Mouse (Mus musculus): ENCODE measurements around the gene Sox6. TPM values are rescaled to one million over a fixed set of nuclear protein-coding genes. Genes with fewer than 3 reads are reported as not detected.

Gene Sox6
- polyA plus RNA-seq, 1 experiment from 2014 or later: 62.9 TPM

- Histone ChIP-seq H3K4me1 (replicated peaks) (peaks cover 22% of the 10 kb centered on the region), H3K27me3 (no peaks in the 10 kb centered on the region), H3K9me3 (replicated peaks) (no peaks in the 10 kb centered on the region), H3K4me3 (replicated peaks) (no peak overlapping the region), H3K9ac (no peak overlapping the region), H3K27ac (no peak overlapping the region), H3K4me2 (no peak overlapping the region), H3K36me3 (no peaks in the 10 kb centered on the region)
- no peak for ATAC-seq (ENCODE audit: low read depth)
- 78% methylated on average over 4 of the region's 4 CpGs for WGBS (ENCODE audit: insufficient replicate concordance)
- DNase-seq: no peak
Observed at GRCm38 (mm10) chr7:115851131-115851530, 187.5 kb downstream of the Sox6 start.

DNA sequence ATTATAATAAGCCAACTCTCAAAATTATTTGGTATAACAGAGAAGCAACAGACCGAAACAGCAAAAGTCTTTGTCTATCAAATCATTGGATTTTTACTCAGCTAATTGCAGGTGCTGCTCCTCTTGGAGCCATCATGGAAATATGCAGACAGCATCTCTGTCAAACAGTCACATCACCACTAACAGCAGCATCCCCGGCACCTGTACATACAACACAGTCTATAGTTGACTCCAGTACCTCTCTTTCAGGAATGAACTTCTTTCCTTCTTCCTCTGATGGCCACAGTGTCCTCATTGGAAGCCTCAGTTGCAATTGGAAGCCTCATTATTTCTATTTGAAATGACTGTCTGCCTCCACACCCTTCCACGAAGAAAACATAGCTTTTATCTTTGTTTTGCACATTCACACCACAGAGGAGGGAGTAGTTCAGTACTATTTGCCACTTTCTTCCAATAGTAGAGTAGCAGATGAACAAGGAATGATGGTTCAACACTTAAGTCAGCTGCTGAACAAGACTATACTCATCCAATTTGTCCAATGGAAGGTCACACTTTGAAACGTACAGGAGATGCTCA lies 192.7 kb downstream of the Sox6 start:
- Histone ChIP-seq H3K4me1 (replicated peaks) (peaks cover 47% of the 10 kb centered on the region), H3K9ac (peak overlapping the region; percentile 81), H3K36me3 (no peaks in the 10 kb centered on the region), H3K9me3 (replicated peaks) (no peaks in the 10 kb centered on the region), H3K27ac (peak overlapping the region; percentile 96), H3K4me2 (peak overlapping the region; percentile 58), H3K27me3 (no peaks in the 10 kb centered on the region), H3K4me3 (replicated peaks) (peak overlapping the region; percentile 64)
- peak; percentile 60 for DNase-seq
- ATAC-seq (ENCODE audit: low read depth): peak; percentile 85
- WGBS (ENCODE audit: insufficient replicate concordance): 35% methylated on average over 4 of the region's 4 CpGs

DNA sequence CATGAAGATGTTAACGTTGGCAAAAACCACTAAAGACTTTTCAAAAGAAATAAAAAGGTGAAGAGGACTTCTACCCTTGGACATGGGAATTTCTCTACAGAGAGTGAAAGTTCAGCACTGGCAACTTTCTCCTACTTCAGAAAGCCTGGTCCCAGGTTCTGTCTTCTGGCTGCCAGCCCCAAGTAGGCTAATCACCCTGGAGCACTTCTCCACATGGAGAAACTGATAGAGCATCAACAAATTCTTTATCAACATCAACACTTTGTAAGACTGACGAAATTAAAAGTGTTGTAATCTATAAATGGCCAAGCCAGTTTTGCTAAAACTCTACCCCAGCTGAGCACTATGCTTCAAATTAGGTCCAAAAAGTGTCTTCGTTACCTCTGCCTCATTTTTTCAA lies 193.7 kb downstream of the Sox6 start:
- Histone ChIP-seq H3K27ac (peak overlapping the region; percentile 96), H3K9ac (peak overlapping the region; percentile 81), H3K4me3 (replicated peaks) (peak overlapping the region; percentile 64), H3K36me3 (no peaks in the 10 kb centered on the region), H3K9me3 (replicated peaks) (no peaks in the 10 kb centered on the region), H3K4me1 (replicated peaks) (peaks cover 56% of the 10 kb centered on the region), H3K27me3 (no peaks in the 10 kb centered on the region), H3K4me2 (peak overlapping the region; percentile 58)
- ATAC-seq (ENCODE audit: low read depth) (peak; percentile 81), DNase-seq (peak; percentile 70)
- WGBS (ENCODE audit: insufficient replicate concordance): 24% methylated on average over 3 of the region's 3 CpGs

DNA sequence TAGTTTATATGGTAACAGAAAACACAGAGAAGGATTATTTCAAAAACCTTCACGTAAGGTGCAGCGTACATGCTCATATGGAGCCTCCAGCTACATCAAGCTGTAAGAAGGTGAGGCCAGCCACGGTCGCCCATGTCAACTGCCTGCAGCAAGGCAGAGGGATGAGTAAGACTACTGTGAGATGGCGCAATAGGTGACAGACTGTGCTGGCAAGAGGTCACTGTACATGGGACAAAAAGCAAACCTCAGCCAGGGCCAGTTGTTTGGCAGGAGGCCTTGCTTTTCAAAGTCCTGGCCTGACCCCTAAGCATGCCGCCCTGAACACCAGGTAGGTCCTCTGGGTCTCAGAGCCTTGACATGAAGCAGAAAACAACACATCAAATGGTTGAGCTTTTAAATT lies 194.2 kb downstream of the Sox6 start:
- Histone ChIP-seq H3K4me3 (replicated peaks) (peak overlapping the region; percentile 64), H3K4me2 (peak overlapping the region; percentile 58)

DNA sequence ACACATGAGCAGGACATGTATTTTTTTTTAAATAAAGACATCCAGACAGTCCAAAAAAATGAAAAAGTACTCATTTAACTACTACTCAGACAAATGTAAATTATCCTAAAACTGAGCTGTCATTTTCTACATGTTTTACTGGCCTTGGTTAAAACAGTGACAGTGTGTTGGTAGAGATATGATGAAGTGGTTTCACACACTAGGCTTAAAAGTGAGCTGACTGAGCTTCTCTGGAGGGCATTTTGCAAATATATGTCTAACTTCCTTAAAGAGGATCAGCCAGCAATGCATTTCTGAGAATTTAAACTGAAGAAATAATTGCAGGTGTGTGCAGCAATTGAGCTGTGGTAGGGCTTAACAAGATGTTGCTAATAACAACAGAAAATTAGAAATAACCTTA lies 196.3 kb downstream of the Sox6 start:
- DNase-seq (no peak), ATAC-seq (ENCODE audit: low read depth) (no peak)
- peak overlapping the region; percentile 66 for H3K27ac ChIP-seq
- peak overlapping the region; percentile 70 for H3K4me2 ChIP-seq
- H3K9me3 ChIP-seq (replicated peaks): no peaks in the 10 kb centered on the region
- peak overlapping the region; percentile 64 for H3K9ac ChIP-seq
- peak overlapping the region; percentile 53 for H3K4me3 ChIP-seq (replicated peaks)
- no peaks in the 10 kb centered on the region for H3K36me3 ChIP-seq
- H3K27me3 ChIP-seq: no peaks in the 10 kb centered on the region
- H3K4me1 ChIP-seq (replicated peaks): peaks cover 61% of the 10 kb centered on the region

More for the DNA sequence above, 194.2 kb downstream of the Sox6 start:
- WGBS (ENCODE audit: insufficient replicate concordance): 42% methylated on average over 6 of the region's 6 CpGs
- Histone ChIP-seq H3K9ac (peak overlapping the region; percentile 81), H3K4me1 (replicated peaks) (peaks cover 60% of the 10 kb centered on the region), H3K9me3 (replicated peaks) (no peaks in the 10 kb centered on the region), H3K36me3 (no peaks in the 10 kb centered on the region), H3K27ac (peak overlapping the region; percentile 96), H3K27me3 (no peaks in the 10 kb centered on the region)
- ATAC-seq (ENCODE audit: low read depth) (peak; percentile 77), DNase-seq (peak; percentile 64)

DNA sequence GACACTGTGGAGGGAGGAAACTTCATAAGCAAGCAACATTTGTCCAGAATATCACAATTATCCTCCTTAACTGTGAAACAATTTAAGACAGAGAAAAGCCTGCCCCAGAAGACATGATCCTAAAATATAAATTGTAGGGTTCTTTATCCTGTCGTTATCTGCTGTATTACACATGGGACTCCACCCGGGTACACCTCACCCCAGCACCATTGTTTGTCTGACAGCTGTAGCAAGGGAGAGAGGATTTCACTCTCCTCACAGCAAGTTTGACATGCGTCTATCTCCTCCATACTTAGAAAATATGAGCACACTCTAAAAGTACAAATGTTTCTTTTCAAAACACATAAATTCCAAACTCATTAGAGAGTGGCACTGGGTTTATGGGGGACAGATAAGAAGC lies 198.0 kb downstream of the Sox6 start:
- no peaks in the 10 kb centered on the region for H3K27me3 ChIP-seq
- DNase-seq (no peak), ATAC-seq (ENCODE audit: low read depth) (peak; percentile 61)
- peak overlapping the region; percentile 81 for H3K27ac ChIP-seq
- 8% methylated on average over 3 of the region's 3 CpGs for WGBS (ENCODE audit: insufficient replicate concordance)
- H3K9ac ChIP-seq: peak overlapping the region; percentile 27
- peak overlapping the region; percentile 62 for H3K4me2 ChIP-seq
- H3K4me3 ChIP-seq (replicated peaks): peak overlapping the region; percentile 37
- H3K4me1 ChIP-seq (replicated peaks): peaks cover 63% of the 10 kb centered on the region
- H3K9me3 ChIP-seq (replicated peaks): no peaks in the 10 kb centered on the region
- no peaks in the 10 kb centered on the region for H3K36me3 ChIP-seq

GRCm38 (mm10) chr7:115835005-115835404 lies 203.6 kb downstream of the Sox6 start:
- H3K27me3 ChIP-seq: no peaks in the 10 kb centered on the region
- no peak overlapping the region for H3K9ac ChIP-seq
- H3K9me3 ChIP-seq (replicated peaks): no peaks in the 10 kb centered on the region
- WGBS (ENCODE audit: insufficient replicate concordance): 58% methylated on average over 3 of the region's 3 CpGs
- ATAC-seq (ENCODE audit: low read depth) (no peak), DNase-seq (no peak)
- no peak overlapping the region for H3K4me3 ChIP-seq (replicated peaks)
- H3K27ac ChIP-seq: peak overlapping the region; percentile 37
- no peak overlapping the region for H3K4me2 ChIP-seq
- H3K36me3 ChIP-seq: peaks cover 15% of the 10 kb centered on the region
- peaks cover 85% of the 10 kb centered on the region for H3K4me1 ChIP-seq (replicated peaks)

DNA sequence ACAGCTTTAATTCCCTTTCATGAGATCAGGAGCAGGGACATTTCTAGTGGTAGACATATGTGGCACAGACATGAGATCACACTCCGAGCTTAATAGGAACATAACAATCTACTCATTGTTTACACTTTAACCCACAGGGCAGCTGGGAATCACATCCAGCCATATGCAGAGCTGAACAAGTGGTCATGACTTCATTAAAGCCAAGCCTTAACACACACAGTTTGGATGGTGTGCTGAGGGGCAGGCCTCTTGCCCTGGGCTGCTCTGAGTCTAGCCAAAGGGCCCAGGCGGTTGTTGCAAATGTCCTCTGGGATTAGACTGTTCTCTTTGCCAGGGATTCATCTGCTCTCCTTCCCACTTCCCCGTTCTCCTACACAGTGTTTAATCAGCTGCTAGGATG lies 204.9 kb downstream of the Sox6 start:
- H3K4me2 ChIP-seq: peak overlapping the region; percentile 21; the same call in 1 of the 2 replicates
- H3K27me3 ChIP-seq: no peaks in the 10 kb centered on the region
- peak overlapping the region; percentile 41 for H3K27ac ChIP-seq
- no peak overlapping the region for H3K4me3 ChIP-seq (replicated peaks)
- 73% methylated on average over 3 of the region's 3 CpGs for WGBS (ENCODE audit: insufficient replicate concordance)
- no peak overlapping the region for H3K9ac ChIP-seq
- no peak for ATAC-seq (ENCODE audit: low read depth)
- H3K9me3 ChIP-seq (replicated peaks): no peaks in the 10 kb centered on the region
- H3K4me1 ChIP-seq (replicated peaks): peaks cover 85% of the 10 kb centered on the region
- DNase-seq: no peak
- H3K36me3 ChIP-seq: peaks cover 17% of the 10 kb centered on the region

GRCm38 (mm10) chr7:115830938-115831873 lies 207.4 kb downstream of the Sox6 start:
- peak overlapping the region; percentile 72 for H3K4me2 ChIP-seq
- peaks cover 32% of the 10 kb centered on the region for H3K36me3 ChIP-seq
- peak; percentile 94 for ATAC-seq (ENCODE audit: low read depth)
- 11% methylated on average over 11 of the region's 11 CpGs for WGBS (ENCODE audit: insufficient replicate concordance)
- no peaks in the 10 kb centered on the region for H3K9me3 ChIP-seq (replicated peaks)
- peak overlapping the region; percentile 93 for H3K27ac ChIP-seq
- H3K9ac ChIP-seq: peak overlapping the region; percentile 55
- peaks cover 85% of the 10 kb centered on the region for H3K4me1 ChIP-seq (replicated peaks)
- peak; percentile 63 for DNase-seq
- no peaks in the 10 kb centered on the region for H3K27me3 ChIP-seq
- peak overlapping the region; percentile 37 for H3K4me3 ChIP-seq (replicated peaks)

GRCm38 (mm10) chr7:115830366-115830765 lies 208.2 kb downstream of the Sox6 start:
- H3K9ac ChIP-seq: peak overlapping the region; percentile 55
- H3K4me2 ChIP-seq: peak overlapping the region; percentile 72
- 67% methylated on average over 10 of the region's 10 CpGs for WGBS (ENCODE audit: insufficient replicate concordance)
- peaks cover 85% of the 10 kb centered on the region for H3K4me1 ChIP-seq (replicated peaks)
- peak overlapping the region; percentile 37 for H3K4me3 ChIP-seq (replicated peaks)
- peak; percentile 1; the same call in 1 of the 2 replicates for ATAC-seq (ENCODE audit: low read depth)
- no peak for DNase-seq
- no peaks in the 10 kb centered on the region for H3K27me3 ChIP-seq
- peak overlapping the region; percentile 93 for H3K27ac ChIP-seq
- peaks cover 38% of the 10 kb centered on the region for H3K36me3 ChIP-seq
- H3K9me3 ChIP-seq (replicated peaks): no peaks in the 10 kb centered on the region

DNA sequence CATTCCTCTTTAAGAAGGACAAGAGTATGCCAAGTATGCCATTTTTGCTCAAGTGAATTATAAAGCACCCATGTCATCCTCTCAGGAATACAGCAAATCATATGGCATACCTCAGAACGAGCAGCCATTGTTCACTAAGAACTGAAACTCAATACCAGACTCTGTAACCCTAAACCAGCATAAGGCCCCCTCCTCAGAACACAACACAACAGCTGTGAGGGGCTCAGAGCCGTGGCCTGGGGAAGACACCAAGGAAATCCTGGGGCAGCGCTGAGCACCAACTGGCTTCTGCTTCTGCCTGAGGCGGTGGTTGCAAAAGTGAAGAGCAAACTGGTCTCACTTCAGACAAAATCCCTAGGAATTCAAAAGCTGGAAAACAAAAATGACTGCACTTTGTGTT lies 208.8 kb downstream of the Sox6 start:
- peaks cover 44% of the 10 kb centered on the region for H3K36me3 ChIP-seq
- ATAC-seq (ENCODE audit: low read depth) (no peak), DNase-seq (no peak)
- H3K4me1 ChIP-seq (replicated peaks): peaks cover 86% of the 10 kb centered on the region
- peak overlapping the region; percentile 93 for H3K27ac ChIP-seq
- no peak overlapping the region for H3K4me3 ChIP-seq (replicated peaks)
- H3K4me2 ChIP-seq: peak overlapping the region; percentile 72
- H3K9ac ChIP-seq: no peak overlapping the region
- no peaks in the 10 kb centered on the region for H3K9me3 ChIP-seq (replicated peaks)
- WGBS (ENCODE audit: insufficient replicate concordance): 80% methylated on average over 4 of the region's 4 CpGs
- no peaks in the 10 kb centered on the region for H3K27me3 ChIP-seq

Data from liver, embryonic 13.5 days (tissue).